In the genomic region with DNA sequence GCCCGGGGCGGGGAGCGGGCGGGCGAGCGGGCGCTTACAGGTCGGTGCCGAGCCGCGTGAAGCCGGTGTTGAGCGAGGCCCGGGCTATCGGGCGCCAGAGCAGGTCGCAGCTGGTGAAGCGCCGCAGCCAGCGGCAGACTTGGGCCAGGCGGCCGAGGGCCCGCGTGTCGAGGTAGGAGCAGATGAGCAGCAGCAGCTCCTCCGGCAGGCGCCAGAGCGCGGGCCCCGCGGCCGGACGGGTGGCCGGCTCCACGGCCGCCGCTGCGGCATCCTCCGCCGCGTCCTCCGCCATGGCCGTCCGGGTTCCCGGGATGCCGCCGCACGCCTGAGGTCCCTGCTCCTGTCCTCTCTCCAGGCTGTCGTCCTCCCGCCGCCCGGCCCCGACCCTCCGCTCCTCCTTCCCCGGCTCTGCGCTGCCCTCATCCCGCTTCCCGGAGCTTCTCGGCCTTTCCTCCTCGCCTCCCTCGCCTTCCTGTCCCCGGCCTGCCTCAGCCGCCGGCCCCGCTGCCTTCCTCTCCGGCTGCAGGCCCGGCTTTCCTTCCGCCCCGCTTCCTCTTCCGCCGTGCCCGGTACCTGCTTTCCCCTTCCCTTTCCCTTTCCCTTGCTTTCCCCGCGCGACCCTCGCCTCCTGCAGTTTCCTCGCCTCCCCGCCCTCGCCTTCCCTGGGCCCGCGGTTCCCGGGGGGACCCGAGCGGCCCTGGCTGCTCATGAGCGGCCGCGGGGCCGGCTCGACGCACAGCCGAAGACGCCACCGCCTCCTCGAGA, we compare ENCODE assay signal across 8 mouse cellular contexts. TPM values are rescaled to one million over a fixed set of nuclear protein-coding genes. Genes with fewer than 3 reads are reported as not detected.
DNase-seq lines count a peak whose midpoint lies in the region; ATAC-seq lines count a peak whose summit lies in the region.

Gene Fbxw4, minus strand, starts transcription at position 575 of the 765 bp plus-strand sequence.

- intact Hi-C loops in gastrocnemius, postnatal 36 days (cut with DNase I) = no loop called here

- peaks cover 22% of the 10 kb centered on the region for H3K4me1 ChIP-seq in intestine, embryonic 14.5 days (replicated peaks; ENCODE audit: control insufficient read depth, insufficient read depth, low read length)

- no peaks in the 10 kb centered on the region for H3K36me3 ChIP-seq in intestine, embryonic 14.5 days (ENCODE audit: control insufficient read depth, insufficient read depth, low read length)

- WGBS in intestine, embryonic 14.5 days = under 1% methylated on average over 60 of the region's 94 CpGs

- DNase-seq in adrenal gland, adult 18-20 months (ENCODE audit: low spot score in 2 of 2) = peak; percentile 74 to 76
- peak; percentile 73 for DNase-seq in embryo, embryonic 10.5 days (ENCODE audit: low spot score)
- peak; percentile 47 to 76 for DNase-seq in gastrocnemius, postnatal 36 days
- DNase-seq in intestine, embryonic 14.5 days (ENCODE audit: low spot score) = peak; percentile 92
- DNase-seq in left cerebral cortex, adult 9 months (ENCODE audit: low spot score in 2 of 2) = peak; percentile 13 to 49
- peak; percentile 50 to 68 for DNase-seq in right cerebral cortex, adult 2 months (ENCODE audit: low spot score in 2 of 2)
- DNase-seq in urinary bladder, postnatal 36 days (ENCODE audit: low spot score in 2 of 2) = peak; percentile 69 to 70

- H3K27me3 ChIP-seq in intestine, embryonic 14.5 days (replicated peaks; ENCODE audit: control insufficient read depth, insufficient read depth, low read length) = no peaks in the 10 kb centered on the region

- peak; percentile 88 for ATAC-seq in intestine, embryonic 14.5 days (replicated peaks; ENCODE audit: low FRiP score, low TSS enrichment, low read depth)
- ATAC-seq in megakaryocyte, adult 5-6 weeks (ENCODE audit: poor library complexity, severe bottlenecking) = peak; percentile 67

- peak within 1 kb of the TSS; percentile 98 for H3K9ac ChIP-seq in intestine, embryonic 14.5 days (ENCODE audit: low read length)

- no peaks in the 10 kb centered on the region for H3K9me3 ChIP-seq in intestine, embryonic 14.5 days (ENCODE audit: control insufficient read depth, low read length)

- peak within 1 kb of the TSS; percentile 79 for H3K4me2 ChIP-seq in intestine, embryonic 14.5 days (ENCODE audit: low read length)

- H3K27ac ChIP-seq in intestine, embryonic 14.5 days (ENCODE audit: low read depth) = peak within 1 kb of the TSS; percentile 95

- peak within 1 kb of the TSS; percentile 68 for H3K4me3 ChIP-seq in intestine, embryonic 14.5 days (ENCODE audit: low read depth, low read length)

RNA-seq across cellular contexts. Expression of gene Fbxw4, which starts in this region (rescaled TPM):
- 10 to 100 TPM; 30.9 to 47.7 TPM for total RNA-seq in adrenal gland, adult 18-20 months (2021)
- 10 to 100 TPM; 22.5 to 22.6 TPM for total RNA-seq in gastrocnemius, postnatal 36 days (2021)
- polyA plus RNA-seq in intestine, embryonic 14.5 days (2014; fragmentation: Nextera tagmentation; extraction: Ambion mirVana) = 5.2 and 6.1 TPM in 2 replicates
- 40.2 and 41.0 TPM in 2 replicates for total RNA-seq in megakaryocyte, adult 5-6 weeks (2015)
- 58.0 and 58.1 TPM in 2 replicates for total RNA-seq in megakaryocyte, adult 5-6 weeks (2017)

Comparison
In these comparisons a context has a peak if more than half of its experiments do, and no peak if none do; other contexts are left out.
1. Peak in every context shown above with its lines: DNase-seq, ATAC-seq, H3K4me3 ChIP-seq and H3K27ac ChIP-seq.
2. DNase-seq: peak in every context shown above with its lines; median percentile 92 in intestine, embryonic 14.5 days; 75 in adrenal gland, adult 18-20 months; 73 in embryo, embryonic 10.5 days; 70 in urinary bladder, postnatal 36 days; 62 in gastrocnemius, postnatal 36 days; 59 in right cerebral cortex, adult 2 months; 31 in left cerebral cortex, adult 9 months.